In the genomic region with DNA sequence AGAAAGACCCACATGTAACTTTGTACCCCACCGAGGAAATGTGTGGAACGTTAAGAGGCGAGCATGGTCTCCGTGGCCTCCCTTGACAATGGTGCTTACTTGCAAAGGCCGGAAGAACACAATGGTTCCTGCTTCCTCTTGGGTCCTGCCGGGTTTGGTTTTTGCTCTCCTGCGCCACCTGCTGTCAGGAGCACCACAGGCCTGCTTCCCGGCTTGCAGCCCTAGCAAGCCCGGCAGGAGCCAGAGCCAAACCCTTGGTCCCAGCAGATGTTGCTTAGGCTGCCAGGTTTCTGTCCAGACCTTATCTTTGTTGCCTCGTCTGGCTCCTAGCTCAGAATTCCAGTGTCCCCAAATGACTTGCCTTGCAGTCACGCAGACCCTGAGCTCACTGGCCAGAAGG, we compare ENCODE assay signal across 9 mouse cellular contexts.
DNase-seq lines count a peak whose midpoint lies in the region; ATAC-seq and TF ChIP-seq lines count a peak whose summit lies in the region.
"Had no signal": no experiment of that assay in that cellular context is flagged by ENCODE, and none has a peak within 500 bp of the region (broad histone marks: within the 10 kb centered on the region; RNA-seq: fewer than 3 reads in every experiment).

No protein-coding gene starts in this region.

- 9% methylated on average over 11 of the region's 11 CpGs for WGBS in forebrain, embryonic 13.5 days
- WGBS in heart, postnatal 0 days, result 3% methylated on average over 11 of the region's 11 CpGs
- WGBS in large intestine, adult 2 months, result 15% methylated on average over 11 of the region's 11 CpGs
- 7% methylated on average over 11 of the region's 11 CpGs for WGBS in lung, adult 2 months
- WGBS in thymus, adult 2 months, result 26% methylated on average over 11 of the region's 11 CpGs

- TF ChIP-seq POLR2A in lung, adult 2 months (IDR thresholded peaks at IDR 0.05; ENCODE audit: borderline replicate concordance, extremely low read depth, low read depth, low read length), result 0 out of 2 replicates have a peak, but pooled peaks have one; percentile 11
- TF ChIP-seq POLR2A in thymus, adult 2 months (IDR thresholded peaks at IDR 0.05; ENCODE audit: control insufficient read depth, extremely low read depth, insufficient read depth, low read length, poor library complexity), result no peak

- no peaks in the 10 kb centered on the region for H3K9me3 ChIP-seq in E14TG2a.4 (ENCODE audit: low read length)
- H3K9me3 ChIP-seq in forebrain, embryonic 13.5 days (replicated peaks), result no peaks in the 10 kb centered on the region
- no peaks in the 10 kb centered on the region for H3K9me3 ChIP-seq in heart, postnatal 0 days (replicated peaks; ENCODE audit: control insufficient read depth, low read length)

- no peak overlapping the region for H3K9ac ChIP-seq in forebrain, embryonic 13.5 days
- no peak overlapping the region for H3K9ac ChIP-seq in heart, postnatal 0 days (replicated peaks; ENCODE audit: low read depth, low read length)

- H3K27ac ChIP-seq in forebrain, embryonic 13.5 days, result peak overlapping the region; percentile 22; the same call in 1 of the 2 replicates
- peak overlapping the region; percentile 52 for H3K27ac ChIP-seq in heart, postnatal 0 days (ENCODE audit: low read depth)
- no peak overlapping the region for H3K27ac ChIP-seq in thymus, adult 2 months (ENCODE audit: control insufficient read depth, insufficient read depth, low read length)
- H3K27ac ChIP-seq: macrophage had no signal

- H3K4me2 ChIP-seq in forebrain, embryonic 13.5 days, result no peak overlapping the region
- H3K4me2 ChIP-seq in heart, postnatal 0 days (ENCODE audit: low read depth, low read length), result no peak overlapping the region

- no peaks in the 10 kb centered on the region for H3K27me3 ChIP-seq in E14TG2a.4 (ENCODE audit: insufficient read depth, low read length)
- H3K27me3 ChIP-seq in forebrain, embryonic 13.5 days, result no peaks in the 10 kb centered on the region
- no peaks in the 10 kb centered on the region for H3K27me3 ChIP-seq in heart, postnatal 0 days (ENCODE audit: control insufficient read depth, insufficient read depth, low read length)
- no peaks in the 10 kb centered on the region for H3K27me3 ChIP-seq in thymus, adult 2 months (ENCODE audit: control insufficient read depth, insufficient read depth, low read length)

- H3K4me3 ChIP-seq in E14TG2a.4 (replicated peaks; ENCODE audit: low read length), result no peak overlapping the region
- H3K4me3 ChIP-seq in forebrain, embryonic 13.5 days, result no peak overlapping the region
- H3K4me3 ChIP-seq in heart, postnatal 0 days (ENCODE audit: low read depth, low read length), result no peak overlapping the region
- H3K4me3 ChIP-seq in lung, adult 2 months (replicated peaks; ENCODE audit: extremely low read depth, low read depth, low read length), result no peak overlapping the region
- H3K4me3 ChIP-seq in thymus, adult 2 months (ENCODE audit: control insufficient read depth, insufficient read depth, low read length), result no peak overlapping the region

- ATAC-seq in forebrain, embryonic 13.5 days, result peak; percentile 71
- peak; percentile 98 for ATAC-seq in heart, postnatal 0 days (ENCODE audit: insufficient read depth, low read depth)

- peak; percentile 75 for TF ChIP-seq CTCF in E14TG2a.4 (conservative IDR thresholded peaks at IDR 0.05; ENCODE audit: low read length)
- peak; percentile 98 for TF ChIP-seq CTCF in heart, postnatal 0 days (IDR thresholded peaks at IDR 0.05; ENCODE audit: low read depth)
- peak; percentile 86 for TF ChIP-seq CTCF in lung, adult 2 months (IDR thresholded peaks at IDR 0.05; ENCODE audit: insufficient read depth, low read length)
- peak; percentile 74; the same call in 1 of the 2 replicates for TF ChIP-seq CTCF in thymus, adult 2 months (IDR thresholded peaks at IDR 0.05; ENCODE audit: borderline replicate concordance, control insufficient read depth, extremely low read depth, insufficient read depth, low read length, poor library complexity)

- no peaks in the 10 kb centered on the region for H3K36me3 ChIP-seq in E14TG2a.4 (ENCODE audit: insufficient read depth, low read length)
- H3K36me3 ChIP-seq in forebrain, embryonic 13.5 days (ENCODE audit: poor library complexity, severe bottlenecking), result no peaks in the 10 kb centered on the region
- H3K36me3 ChIP-seq in heart, postnatal 0 days (replicated peaks; ENCODE audit: control insufficient read depth, insufficient read depth, low read length), result no peaks in the 10 kb centered on the region
- no peaks in the 10 kb centered on the region for H3K36me3 ChIP-seq in thymus, adult 2 months (ENCODE audit: control insufficient read depth, insufficient read depth, low read length)

- DNase-seq in c-Kit-positive CD71-positive TER-119-negative erythroid progenitor cells, embryonic 14.5 days (ENCODE audit: low read depth), result peak; percentile 14
- DNase-seq in heart, postnatal 0 days (ENCODE audit: low spot score), result peak; percentile 97
- peak; percentile 35 for DNase-seq in large intestine, adult 2 months (ENCODE audit: low read depth, low spot score)
- DNase-seq in lung, adult 2 months, result peak; percentile 86
- peak; percentile 78 for DNase-seq in ovary, adult 18-20 months (ENCODE audit: low spot score)
- DNase-seq in thymus, adult 2 months, result peak; percentile 75

- H3K4me1 ChIP-seq in E14TG2a.4 (replicated peaks; ENCODE audit: low read depth, low read length), result 0 out of 2 replicates have a peak, but pooled peaks cover 2% of the 10 kb centered on the region
- peaks cover 27% of the 10 kb centered on the region for H3K4me1 ChIP-seq in forebrain, embryonic 13.5 days
- no peaks in the 10 kb centered on the region for H3K4me1 ChIP-seq in heart, postnatal 0 days (ENCODE audit: control insufficient read depth, insufficient read depth)
- no peaks in the 10 kb centered on the region for H3K4me1 ChIP-seq in lung, adult 2 months (ENCODE audit: control insufficient read depth, insufficient read depth, low read length)
- no peaks in the 10 kb centered on the region for H3K4me1 ChIP-seq in thymus, adult 2 months (replicated peaks; ENCODE audit: control insufficient read depth, insufficient read depth, low read length)

- TF ChIP-seq EP300 in heart, postnatal 0 days (IDR thresholded peaks at IDR 0.05; ENCODE audit: low read depth), result peak; percentile 98

Comparison
In these comparisons a context has a peak if more than half of its experiments do, and no peak if none do; other contexts are left out.
1. DNase-seq: peak in every context shown above with its lines; median percentile 97 in heart, postnatal 0 days; 86 in lung, adult 2 months; 78 in ovary, adult 18-20 months; 75 in thymus, adult 2 months; 35 in large intestine, adult 2 months; 14 in c-Kit-positive CD71-positive TER-119-negative erythroid progenitor cells, embryonic 14.5 days.